ENCODE assay signal across 23 mouse cellular contexts in genomic region chr5:28206448-28206847, GRCm38 (mm10). TPM values are rescaled to one million over a fixed set of nuclear protein-coding genes. Genes with fewer than 3 reads are reported as not detected.
DNase-seq lines count a peak whose midpoint lies in the region; ATAC-seq and TF ChIP-seq lines count a peak whose summit lies in the region.
"Had no signal": no experiment of that assay in that cellular context is flagged by ENCODE, and none has a peak within 500 bp of the region (broad histone marks: within the 10 kb centered on the region; RNA-seq: fewer than 3 reads in every experiment).

No protein-coding gene starts in this region.

- peaks cover 98% of the 10 kb centered on the region for H3K27me3 ChIP-seq in hindbrain, embryonic 10.5 days (ENCODE audit: insufficient read depth, poor library complexity, severe bottlenecking)
- H3K27me3 ChIP-seq in hindbrain, embryonic 16.5 days (replicated peaks; ENCODE audit: control insufficient read depth, insufficient read depth, low read length) = peaks cover 20% of the 10 kb centered on the region
- peaks cover 77% of the 10 kb centered on the region for H3K27me3 ChIP-seq in hindbrain, embryonic 13.5 days
- peaks cover 12% of the 10 kb centered on the region; the same call in 1 of the 2 replicates for H3K27me3 ChIP-seq in hindbrain, postnatal 0 days (ENCODE audit: insufficient read depth, low read length)
- H3K27me3 ChIP-seq in midbrain, embryonic 13.5 days = peaks cover 64% of the 10 kb centered on the region

- H3K9me3 ChIP-seq in hindbrain, embryonic 10.5 days = no peaks in the 10 kb centered on the region
- no peaks in the 10 kb centered on the region for H3K9me3 ChIP-seq in hindbrain, embryonic 16.5 days (ENCODE audit: control insufficient read depth, low read length)
- no peaks in the 10 kb centered on the region for H3K9me3 ChIP-seq in hindbrain, embryonic 13.5 days
- H3K9me3 ChIP-seq in hindbrain, postnatal 0 days (ENCODE audit: low read length) = no peaks in the 10 kb centered on the region
- H3K9me3 ChIP-seq in midbrain, embryonic 13.5 days = no peaks in the 10 kb centered on the region
- H3K9me3 ChIP-seq: embryonic facial prominence, embryonic 12.5 days; forebrain, embryonic 15.5 days; limb, embryonic 12.5 days had no signal

- no peak for DNase-seq in hindbrain, embryonic 10.5 days (ENCODE audit: low spot score)
- DNase-seq in hindbrain, postnatal 0 days (ENCODE audit: low spot score) = no peak
- no peak for DNase-seq in left cerebral cortex, postnatal 10 days (ENCODE audit: extremely low spot score in 1 of 2, low spot score in 2 of 2)
- DNase-seq in urinary bladder, postnatal 25 days (ENCODE audit: low spot score) = no peak
- DNase-seq: adrenal gland, adult 2 months; cerebellum, adult 9-10 months; gastrocnemius, postnatal 25 days; kidney, adult 9 months; kidney, postnatal 36 days; lung, adult 2 months had no signal

- H3K36me3 ChIP-seq in hindbrain, embryonic 10.5 days = no peaks in the 10 kb centered on the region; the same call in 1 of the 2 replicates
- no peaks in the 10 kb centered on the region for H3K36me3 ChIP-seq in hindbrain, embryonic 16.5 days (ENCODE audit: control insufficient read depth, insufficient read depth, low read length)
- H3K36me3 ChIP-seq in hindbrain, embryonic 13.5 days = no peaks in the 10 kb centered on the region
- no peaks in the 10 kb centered on the region for H3K36me3 ChIP-seq in hindbrain, postnatal 0 days (ENCODE audit: insufficient read depth, low read length)
- no peaks in the 10 kb centered on the region for H3K36me3 ChIP-seq in midbrain, embryonic 13.5 days
- H3K36me3 ChIP-seq: embryonic facial prominence, embryonic 12.5 days; forebrain, embryonic 15.5 days; limb, embryonic 12.5 days had no signal

- no peak overlapping the region for H3K9ac ChIP-seq in hindbrain, embryonic 16.5 days (ENCODE audit: low read depth, low read length)
- H3K9ac ChIP-seq in hindbrain, embryonic 13.5 days = no peak overlapping the region
- H3K9ac ChIP-seq in hindbrain, postnatal 0 days (replicated peaks; ENCODE audit: low read length) = no peak overlapping the region
- H3K9ac ChIP-seq in midbrain, embryonic 13.5 days (replicated peaks) = peak overlapping the region; percentile 52
- H3K9ac ChIP-seq: embryonic facial prominence, embryonic 12.5 days; forebrain, embryonic 15.5 days; limb, embryonic 12.5 days had no signal

- 60% methylated on average over 4 of the region's 4 CpGs for WGBS in hindbrain, embryonic 10.5 days
- 60% methylated on average over 4 of the region's 4 CpGs for WGBS in hindbrain, embryonic 16.5 days
- 71% methylated on average over 4 of the region's 4 CpGs for WGBS in hindbrain, embryonic 13.5 days
- 62% methylated on average over 4 of the region's 4 CpGs for WGBS in hindbrain, postnatal 0 days
- WGBS in midbrain, embryonic 13.5 days = 51% methylated on average over 4 of the region's 4 CpGs

- peak overlapping the region; percentile 62 for H3K4me3 ChIP-seq in hindbrain, embryonic 10.5 days
- no peak overlapping the region for H3K4me3 ChIP-seq in hindbrain, embryonic 16.5 days (ENCODE audit: low read length)
- H3K4me3 ChIP-seq in hindbrain, embryonic 13.5 days = no peak overlapping the region
- H3K4me3 ChIP-seq in hindbrain, postnatal 0 days (ENCODE audit: low read length) = no peak overlapping the region
- H3K4me3 ChIP-seq in midbrain, embryonic 13.5 days (replicated peaks) = peak overlapping the region; percentile 24
- H3K4me3 ChIP-seq: embryonic facial prominence, embryonic 12.5 days; erythroblast, embryonic 14.5 days; forebrain, embryonic 15.5 days; limb, embryonic 12.5 days had no signal

- peak overlapping the region; percentile 92; the same call in 1 of the 2 replicates for H3K27ac ChIP-seq in hindbrain, embryonic 10.5 days
- H3K27ac ChIP-seq in hindbrain, embryonic 16.5 days (ENCODE audit: low read depth, low read length) = no peak overlapping the region
- no peak overlapping the region for H3K27ac ChIP-seq in hindbrain, embryonic 13.5 days
- no peak overlapping the region for H3K27ac ChIP-seq in hindbrain, postnatal 0 days
- peak overlapping the region; percentile 47; the same call in 1 of the 2 replicates for H3K27ac ChIP-seq in midbrain, embryonic 13.5 days
- H3K27ac ChIP-seq: embryonic facial prominence, embryonic 12.5 days; forebrain, embryonic 15.5 days; limb, embryonic 12.5 days; stomach, postnatal 0 days had no signal

- no peak for ATAC-seq in hindbrain, embryonic 16.5 days
- no peak for ATAC-seq in hindbrain, embryonic 13.5 days (ENCODE audit: low FRiP score)
- ATAC-seq in hindbrain, postnatal 0 days = no peak
- no peak for ATAC-seq in midbrain, embryonic 13.5 days
- ATAC-seq: forebrain, embryonic 15.5 days had no signal

- H3K4me1 ChIP-seq in hindbrain, embryonic 10.5 days (replicated peaks) = peaks cover 34% of the 10 kb centered on the region
- peaks cover 9% of the 10 kb centered on the region for H3K4me1 ChIP-seq in hindbrain, embryonic 16.5 days (ENCODE audit: control insufficient read depth, insufficient read depth, low read depth, low read length)
- peaks cover 17% of the 10 kb centered on the region for H3K4me1 ChIP-seq in hindbrain, embryonic 13.5 days (replicated peaks)
- H3K4me1 ChIP-seq in hindbrain, postnatal 0 days (ENCODE audit: insufficient read depth, low read length) = no peaks in the 10 kb centered on the region
- H3K4me1 ChIP-seq in midbrain, embryonic 13.5 days (replicated peaks) = peaks cover 31% of the 10 kb centered on the region

- H3K4me2 ChIP-seq in hindbrain, embryonic 16.5 days (ENCODE audit: low read length) = no peak overlapping the region; the same call in 1 of the 2 replicates
- H3K4me2 ChIP-seq in hindbrain, embryonic 13.5 days = peak overlapping the region; percentile 15; the same call in 1 of the 2 replicates
- H3K4me2 ChIP-seq in hindbrain, postnatal 0 days (ENCODE audit: low read depth, low read length) = peak overlapping the region; percentile 21; the same call in 1 of the 2 replicates
- H3K4me2 ChIP-seq in midbrain, embryonic 13.5 days (replicated peaks) = peak overlapping the region; percentile 43
- H3K4me2 ChIP-seq: embryonic facial prominence, embryonic 12.5 days; forebrain, embryonic 15.5 days; limb, embryonic 12.5 days had no signal

- no peak for TF ChIP-seq CTCF in hindbrain, postnatal 0 days (IDR thresholded peaks at IDR 0.05; ENCODE audit: low read depth)

- intact Hi-C loops in left cerebral cortex, postnatal 10 days (cut with DNase I) = loop anchor here (5.0 kb wide), 1 partner anchor 34 kb away; no protein-coding TSS in a partner anchor

RNA-seq across cellular contexts. Expression of gene Cnpy1, which starts 39.2 kb away (rescaled TPM):
- 46.7 and 69.8 TPM in 2 replicates for polyA plus RNA-seq in hindbrain, embryonic 10.5 days (2016; fragmentation: Nextera tagmentation; extraction: Ambion mirVana)
- polyA plus RNA-seq in hindbrain, embryonic 16.5 days (2015; fragmentation: Nextera tagmentation; extraction: Ambion mirVana) = 25.0 and 35.3 TPM in 2 replicates
- polyA plus RNA-seq in hindbrain, embryonic 13.5 days (2015; fragmentation: Nextera tagmentation; extraction: Ambion mirVana) = 33.9 and 42.8 TPM in 2 replicates
- total RNA-seq in hindbrain, postnatal 0 days (2014; rRNA removed) = 43.9 and 45.6 TPM in 2 replicates
- polyA plus RNA-seq in hindbrain, postnatal 0 days (2015; fragmentation: Nextera tagmentation; extraction: Ambion mirVana) = 31.7 and 36.9 TPM in 2 replicates
- 85.5 and 90.2 TPM in 2 replicates for polyA plus RNA-seq in midbrain, embryonic 13.5 days (2015; fragmentation: Nextera tagmentation; extraction: Ambion mirVana)
- total RNA-seq in left cerebral cortex, postnatal 10 days (2021) = under 1 TPM; 0.17 to 0.20 TPM
- total RNA-seq: adrenal gland, adult 2 months; gastrocnemius, postnatal 25 days; heart, adult 8-10 months; megakaryocyte-erythroid progenitor cell, adult 5-6 weeks; neutrophil, adult 5-6 weeks had no signal
- polyA plus RNA-seq: adrenal gland, adult 2 months; C2C12; erythroblast, embryonic 14.5 days; heart, embryonic 16.5 days; limb, embryonic 12.5 days had no signal

RNA-seq across cellular contexts. Expression of gene En2, which starts 41.0 kb away (rescaled TPM):
- polyA plus RNA-seq in hindbrain, embryonic 10.5 days (2016; fragmentation: Nextera tagmentation; extraction: Ambion mirVana) = 0.50 and 0.88 TPM in 2 replicates
- 0.40 and 0.55 TPM in 2 replicates for polyA plus RNA-seq in hindbrain, embryonic 16.5 days (2015; fragmentation: Nextera tagmentation; extraction: Ambion mirVana)
- 0.58 and 0.71 TPM in 2 replicates for polyA plus RNA-seq in hindbrain, embryonic 13.5 days (2015; fragmentation: Nextera tagmentation; extraction: Ambion mirVana)
- 33.8 and 35.1 TPM in 2 replicates for total RNA-seq in hindbrain, postnatal 0 days (2014; rRNA removed)
- 0.98 and 1.1 TPM in 2 replicates for polyA plus RNA-seq in hindbrain, postnatal 0 days (2015; fragmentation: Nextera tagmentation; extraction: Ambion mirVana)
- 1.9 and 2.2 TPM in 2 replicates for polyA plus RNA-seq in midbrain, embryonic 13.5 days (2015; fragmentation: Nextera tagmentation; extraction: Ambion mirVana)
- not detected for total RNA-seq in left cerebral cortex, postnatal 10 days (2021)
- total RNA-seq: megakaryocyte-erythroid progenitor cell, adult 5-6 weeks; neutrophil, adult 5-6 weeks had no signal
- polyA plus RNA-seq: C2C12; embryonic facial prominence, embryonic 12.5 days; erythroblast, embryonic 14.5 days; forebrain, embryonic 15.5 days; heart, embryonic 16.5 days; limb, embryonic 12.5 days; lung, adult 2 months; stomach, postnatal 0 days had no signal

Comparison
In these comparisons a context has a peak if more than half of its experiments do, and no peak if none do; other contexts are left out.
1. H3K27ac ChIP-seq: peak in hindbrain, embryonic 10.5 days (single experiment) and midbrain, embryonic 13.5 days (single experiment); none in hindbrain, embryonic 16.5 days (single experiment), hindbrain, embryonic 13.5 days (single experiment) and hindbrain, postnatal 0 days (single experiment).
2. H3K4me3 ChIP-seq: peak in hindbrain, embryonic 10.5 days (single experiment) and midbrain, embryonic 13.5 days (single experiment); none in hindbrain, embryonic 16.5 days (single experiment), hindbrain, embryonic 13.5 days (single experiment) and hindbrain, postnatal 0 days (single experiment).